Mouse (Mus musculus) ES-E14 (cell line): ENCODE data around the gene Agap1.

ENCODE experiments used
- CHD2 ChIP-seq: IDR thresholded peaks from 2 replicates; pipeline ENCODE4 v1.6.1; 2014; ENCODE audit warnings: mild to moderate bottlenecking, low read depth, low read length, inconsistent platforms
- MAFK ChIP-seq: IDR thresholded peaks from 2 replicates; pipeline ENCODE4 v1.6.1; 2014; ENCODE audit warnings: mild to moderate bottlenecking, low read depth, low read length, inconsistent platforms; ENCODE audit not compliant: insufficient read depth
- ZC3H11A ChIP-seq: IDR thresholded peaks from 2 replicates; pipeline ENCODE4 v1.6.1; 2012; ENCODE audit warnings: low read depth, mild to moderate bottlenecking, inconsistent platforms, low read length, borderline replicate concordance
- ZNF384 ChIP-seq: IDR thresholded peaks from 2 replicates; pipeline ENCODE4 v1.6.1; 2012; ENCODE audit warnings: low read depth, low read length, inconsistent platforms

GRCm38 (mm10) chr1:89913611-89914010 is 459.0 kb downstream of the Agap1 start:
- no peak for TF ChIP-seq ZC3H11A
- no peak for TF ChIP-seq ZNF384
- TF ChIP-seq CHD2, result no peak
- no peak for TF ChIP-seq MAFK
